Mouse (Mus musculus): ENCODE results near the gene Nat8f1.

DNA sequence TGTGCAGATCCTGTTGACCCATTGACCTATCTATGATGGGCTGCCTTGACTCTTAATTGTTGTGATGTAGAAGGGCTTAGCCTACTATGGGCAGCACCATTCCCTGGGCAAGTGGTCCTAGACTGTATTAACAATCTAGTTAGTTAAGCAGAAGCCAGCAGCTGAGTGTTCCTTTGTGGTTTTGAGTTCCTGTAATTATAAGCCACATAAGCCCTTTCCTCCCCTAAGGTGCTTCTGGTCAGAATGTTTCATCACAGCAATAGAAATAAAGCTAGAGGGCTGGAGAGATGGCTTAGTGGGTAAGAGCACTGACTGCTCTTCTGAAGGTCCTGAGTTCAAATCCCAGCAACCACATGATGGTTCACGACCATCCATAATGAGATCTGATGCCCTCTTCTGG is 8.2 kb upstream of the Nat8f1 start:
- TF ChIP-seq GATA1 (IDR thresholded peaks at IDR 0.05; ENCODE audit: borderline replicate concordance, low read length) (no peak), FLI1 (IDR thresholded peaks at IDR 0.05; ENCODE audit: low read length) (no peak)

Data from megakaryocyte, embryonic 14.5 days (primary cell).